Mouse (Mus musculus): ENCODE results near the gene Ift140. TPM values are rescaled to one million over a fixed set of nuclear protein-coding genes. Genes with fewer than 3 reads are reported as not detected.

Gene Ift140
- polyA plus RNA-seq, 1 experiment: 0.97 TPM

GRCm38 (mm10) chr17:25083444-25083931 is 67.6 kb downstream of the Ift140 start, which contains the start of gene Tmem204:
Gene Tmem204 (minus strand): TSS chr17:25083591.
- Histone ChIP-seq H3K4me1 (ENCODE audit: control insufficient read depth) (peaks cover 32% of the 10 kb centered on the region), H3K4me3 (replicated peaks) (no peak within 1 kb of the TSS)

GRCm38 (mm10) chr17:25084835-25085385 is 69.0 kb downstream of the Ift140 start:
- Histone ChIP-seq H3K4me1 (ENCODE audit: control insufficient read depth) (peaks cover 46% of the 10 kb centered on the region), H3K36me3 (ENCODE audit: control insufficient read depth) (peaks cover 22% of the 10 kb centered on the region), H3K9me3 (ENCODE audit: control insufficient read depth, low read length) (peaks cover 5% of the 10 kb centered on the region), H3K4me3 (replicated peaks) (no peak overlapping the region), H3K27me3 (ENCODE audit: control insufficient read depth) (no peaks in the 10 kb centered on the region)
- no peak for TF ChIP-seq GATA1 (IDR thresholded peaks at IDR 0.05; ENCODE audit: low read length)
- TF ChIP-seq TAL1 (IDR thresholded peaks at IDR 0.05; ENCODE audit: low read length): no peak

More at GRCm38 (mm10) chr17:25083444-25083931, 67.6 kb downstream of the Ift140 start, which contains the start of gene Tmem204:
- TF ChIP-seq TAL1 (IDR thresholded peaks at IDR 0.05; ENCODE audit: low read length): no peak
- no peak for TF ChIP-seq GATA1 (IDR thresholded peaks at IDR 0.05; ENCODE audit: low read length)
- Histone ChIP-seq H3K9me3 (ENCODE audit: control insufficient read depth, low read length) (peaks cover 2% of the 10 kb centered on the region), H3K36me3 (ENCODE audit: control insufficient read depth) (peaks cover 10% of the 10 kb centered on the region), H3K27me3 (ENCODE audit: control insufficient read depth) (no peaks in the 10 kb centered on the region)

GRCm38 (mm10) chr17:25086724-25087123 is 70.8 kb downstream of the Ift140 start:
- peaks cover 51% of the 10 kb centered on the region for H3K4me1 ChIP-seq (ENCODE audit: control insufficient read depth)

GRCm38 (mm10) chr17:25089158-25089557 is 73.3 kb downstream of the Ift140 start:
- Histone ChIP-seq H3K4me1 (ENCODE audit: control insufficient read depth) (peaks cover 51% of the 10 kb centered on the region), H3K9me3 (ENCODE audit: control insufficient read depth, low read length) (peaks cover 5% of the 10 kb centered on the region), H3K27me3 (ENCODE audit: control insufficient read depth) (no peaks in the 10 kb centered on the region), H3K4me3 (replicated peaks) (peak overlapping the region; percentile 29), H3K36me3 (ENCODE audit: control insufficient read depth) (peaks cover 48% of the 10 kb centered on the region)
- no peak for TF ChIP-seq GATA1 (IDR thresholded peaks at IDR 0.05; ENCODE audit: low read length)
- 0 out of 3 replicates have a peak, but pooled peaks have one; percentile 31 for TF ChIP-seq TAL1 (IDR thresholded peaks at IDR 0.05; ENCODE audit: low read length)

More at GRCm38 (mm10) chr17:25086724-25087123, 70.8 kb downstream of the Ift140 start:
- TF ChIP-seq TAL1 (IDR thresholded peaks at IDR 0.05; ENCODE audit: low read length): no peak
- TF ChIP-seq GATA1 (IDR thresholded peaks at IDR 0.05; ENCODE audit: low read length): no peak
- H3K9me3 ChIP-seq (ENCODE audit: control insufficient read depth, low read length): peaks cover 5% of the 10 kb centered on the region
- peak overlapping the region; percentile 4 for H3K4me3 ChIP-seq (replicated peaks)
- H3K36me3 ChIP-seq (ENCODE audit: control insufficient read depth): peaks cover 31% of the 10 kb centered on the region
- H3K27me3 ChIP-seq (ENCODE audit: control insufficient read depth): no peaks in the 10 kb centered on the region

GRCm38 (mm10) chr17:25090450-25090849 is 74.6 kb downstream of the Ift140 start:
- Histone ChIP-seq H3K4me3 (replicated peaks) (no peak overlapping the region), H3K4me1 (ENCODE audit: control insufficient read depth) (peaks cover 50% of the 10 kb centered on the region), H3K36me3 (ENCODE audit: control insufficient read depth) (peaks cover 59% of the 10 kb centered on the region), H3K27me3 (ENCODE audit: control insufficient read depth) (no peaks in the 10 kb centered on the region), H3K9me3 (ENCODE audit: control insufficient read depth, low read length) (peaks cover 5% of the 10 kb centered on the region)
- no peak for TF ChIP-seq TAL1 (IDR thresholded peaks at IDR 0.05; ENCODE audit: low read length)
- no peak for TF ChIP-seq GATA1 (IDR thresholded peaks at IDR 0.05; ENCODE audit: low read length)

- Histone ChIP-seq H3K9me3 (ENCODE audit: control insufficient read depth, low read length) (no peaks in the 10 kb centered on the region), H3K4me1 (ENCODE audit: control insufficient read depth) (no peaks in the 10 kb centered on the region), H3K27me3 (ENCODE audit: control insufficient read depth) (no peaks in the 10 kb centered on the region), H3K36me3 (ENCODE audit: control insufficient read depth) (peaks cover 66% of the 10 kb centered on the region), H3K4me3 (replicated peaks) (no peak overlapping the region)
- TF ChIP-seq TAL1 (IDR thresholded peaks at IDR 0.05; ENCODE audit: low read length) (no peak), GATA1 (IDR thresholded peaks at IDR 0.05; ENCODE audit: low read length) (no peak)
Measured at GRCm38 (mm10) chr17:25096221-25096620, 80.3 kb downstream of the Ift140 start.

- no peaks in the 10 kb centered on the region; the same call in 1 of the 2 replicates for H3K4me1 ChIP-seq (ENCODE audit: control insufficient read depth)
- H3K27me3 ChIP-seq (ENCODE audit: control insufficient read depth): no peaks in the 10 kb centered on the region
- peaks cover 75% of the 10 kb centered on the region for H3K36me3 ChIP-seq (ENCODE audit: control insufficient read depth)
- TF ChIP-seq GATA1 (IDR thresholded peaks at IDR 0.05; ENCODE audit: low read length) (no peak), TAL1 (IDR thresholded peaks at IDR 0.05; ENCODE audit: low read length) (no peak)
- no peaks in the 10 kb centered on the region for H3K9me3 ChIP-seq (ENCODE audit: control insufficient read depth, low read length)
- no peak overlapping the region for H3K4me3 ChIP-seq (replicated peaks)
Measured at GRCm38 (mm10) chr17:25100052-25100451, 84.2 kb downstream of the Ift140 start.

GRCm38 (mm10) chr17:25101338-25101737 is 85.5 kb downstream of the Ift140 start:
- Histone ChIP-seq H3K36me3 (ENCODE audit: control insufficient read depth) (peaks cover 83% of the 10 kb centered on the region), H3K4me1 (ENCODE audit: control insufficient read depth) (no peaks in the 10 kb centered on the region; the same call in 1 of the 2 replicates), H3K9me3 (ENCODE audit: control insufficient read depth, low read length) (no peaks in the 10 kb centered on the region), H3K4me3 (replicated peaks) (no peak overlapping the region), H3K27me3 (ENCODE audit: control insufficient read depth) (no peaks in the 10 kb centered on the region)
- no peak for TF ChIP-seq GATA1 (IDR thresholded peaks at IDR 0.05; ENCODE audit: low read length)
- no peak for TF ChIP-seq TAL1 (IDR thresholded peaks at IDR 0.05; ENCODE audit: low read length)

- peaks cover 86% of the 10 kb centered on the region for H3K36me3 ChIP-seq (ENCODE audit: control insufficient read depth)
- no peak overlapping the region for H3K4me3 ChIP-seq (replicated peaks)
- H3K4me1 ChIP-seq (ENCODE audit: control insufficient read depth): no peaks in the 10 kb centered on the region; the same call in none of the 2 replicates
- TF ChIP-seq GATA1 (IDR thresholded peaks at IDR 0.05; ENCODE audit: low read length): no peak
- no peak for TF ChIP-seq TAL1 (IDR thresholded peaks at IDR 0.05; ENCODE audit: low read length)
- no peaks in the 10 kb centered on the region for H3K9me3 ChIP-seq (ENCODE audit: control insufficient read depth, low read length)
- H3K27me3 ChIP-seq (ENCODE audit: control insufficient read depth): no peaks in the 10 kb centered on the region
Measured at GRCm38 (mm10) chr17:25107786-25108185, 91.9 kb downstream of the Ift140 start.
